Mouse (Mus musculus) myocyte (in vitro differentiated cells): ENCODE results near the gene Ccl20. TPM values are rescaled to one million over a fixed set of nuclear protein-coding genes. Genes with fewer than 3 reads are reported as not detected.

Experiments used
- H3K27me3 ChIP-seq: one replicate; pipeline ENCODE4 v1.6.1; 2011; ENCODE audit not compliant: control insufficient read depth, insufficient read depth, insufficient read length
- H3K36me3 ChIP-seq: one replicate; pipeline ENCODE4 v1.6.1; 2011; ENCODE audit not compliant: control insufficient read depth, insufficient read depth
- H3K4me2 ChIP-seq: one replicate; pipeline ENCODE4 v1.6.1; 2011; ENCODE audit warnings: low read depth, control low read depth
- H3K4me3 ChIP-seq: one replicate; pipeline ENCODE4 v1.5.1; 2011; ENCODE audit warnings: mild to moderate bottlenecking, control low read depth, moderate library complexity
- H3K79me2 ChIP-seq: one replicate; pipeline ENCODE4 v1.6.1; 2011; ENCODE audit not compliant: control insufficient read depth, insufficient read depth
- H3ac ChIP-seq: one replicate; pipeline ENCODE4 v1.6.1; 2011; ENCODE audit not compliant: control insufficient read depth, insufficient read length
- CEBPB ChIP-seq: IDR thresholded peaks from 2 replicates; pipeline ENCODE4 v1.6.1; 2011; ENCODE audit warnings: mild to moderate bottlenecking, moderate library complexity; ENCODE audit not compliant: poor library complexity, insufficient read depth, severe bottlenecking
- E2F4 ChIP-seq: IDR thresholded peaks from one replicate; pipeline ENCODE4 v1.6.1; 2011; ENCODE audit warnings: mild to moderate bottlenecking, control low read depth, moderate library complexity; ENCODE audit not compliant: insufficient read depth
- MAX ChIP-seq: IDR thresholded peaks from one replicate; pipeline ENCODE4 v1.6.1; 2011; ENCODE audit warnings: low read depth, mild to moderate bottlenecking, control low read depth
- MYOD1 ChIP-seq, 3 experiments: IDR thresholded peaks; one replicate each; pipeline ENCODE4 v1.6.1; 2011; ENCODE audit warnings: control low read depth in 2 of 3, low read depth in 2 of 3, mild to moderate bottlenecking in 2 of 3, moderate library complexity in 1 of 3; ENCODE audit not compliant: insufficient read length in 2 of 3, control insufficient read depth in 1 of 3
- MYOG ChIP-seq, 3 experiments: IDR thresholded peaks; one replicate each; pipeline ENCODE4 v1.6.1; 2011; ENCODE audit warnings: control low read depth in 2 of 3, low read depth in 2 of 3, mild to moderate bottlenecking in 2 of 3; ENCODE audit not compliant: insufficient read length in 2 of 3, control insufficient read depth in 1 of 3, insufficient read depth in 1 of 3
- POLR2A ChIP-seq: IDR thresholded peaks from one replicate; pipeline ENCODE4 v1.6.1; 2011; ENCODE audit warnings: low read depth, mild to moderate bottlenecking, control low read depth, moderate library complexity; ENCODE audit not compliant: insufficient read length
- POLR2AphosphoS2 ChIP-seq: IDR thresholded peaks from one replicate; pipeline ENCODE4 v1.6.1; 2011; ENCODE audit warnings: low read depth, control low read depth; ENCODE audit not compliant: insufficient read length
- REST ChIP-seq: IDR thresholded peaks from one replicate; pipeline ENCODE4 v1.6.1; 2011; ENCODE audit warnings: mild to moderate bottlenecking, control low read depth, moderate library complexity; ENCODE audit not compliant: insufficient read depth, insufficient read length
- SRF ChIP-seq: IDR thresholded peaks from one replicate; pipeline ENCODE4 v1.6.1; 2011; ENCODE audit warnings: low read depth; ENCODE audit not compliant: control insufficient read depth, insufficient read length
- TCF12 ChIP-seq: IDR thresholded peaks from one replicate; pipeline ENCODE4 v1.6.1; 2011; ENCODE audit warnings: mild to moderate bottlenecking, control low read depth; ENCODE audit not compliant: poor library complexity, insufficient read depth, severe bottlenecking
- TCF3 ChIP-seq: IDR thresholded peaks from one replicate; pipeline ENCODE4 v1.6.1; 2011; ENCODE audit warnings: low read depth, control low read depth; ENCODE audit not compliant: insufficient read length
- USF1 ChIP-seq: IDR thresholded peaks from one replicate; pipeline ENCODE4 v1.6.1; 2011; ENCODE audit warnings: low read depth, mild to moderate bottlenecking, control low read depth, moderate library complexity
- polyA plus RNA-seq: library from polyadenylated mRNA; unstranded; fragments of >200 nt; fragmentation: generic; extraction: Trizol; gene quantifications from one replicate; pipeline ENCODE4 v1.2.1, GENCODE M21; 2012; ENCODE audit warnings: missing spikeins

The Ccl20 gene
- polyA plus RNA-seq, 1 experiment: not detected

- peak overlapping the region; percentile 2 for H3K4me2 ChIP-seq
- no peaks in the 10 kb centered on the region for H3K36me3 ChIP-seq
- no peak overlapping the region for H3K4me3 ChIP-seq
- no peaks in the 10 kb centered on the region for H3K79me2 ChIP-seq
- TF ChIP-seq MYOG (IDR thresholded peaks at IDR 0.05; ENCODE audit: control insufficient read depth in 1 of 3, insufficient read depth in 1 of 3, insufficient read length in 2 of 3, low read depth in 2 of 3) (no peak), MAX (no peak)
- H3K27me3 ChIP-seq: no peaks in the 10 kb centered on the region
- H3ac ChIP-seq: no peak overlapping the region
These were observed 3.7 kb downstream of the Ccl20 start for GRCm38 (mm10) chr1:83120312-83120711.

GRCm38 (mm10) chr1:83123201-83123600 is 6.6 kb downstream of the Ccl20 start:
- TF ChIP-seq TCF3: no peak
- TF ChIP-seq CEBPB: no peak
- TF ChIP-seq POLR2AphosphoS2: no peak
- no peak for TF ChIP-seq SRF
- no peak for TF ChIP-seq POLR2A
- no peak for TF ChIP-seq MYOD1 (IDR thresholded peaks at IDR 0.05; ENCODE audit: control insufficient read depth in 1 of 3, insufficient read length in 2 of 3, low read depth in 2 of 3)
- no peak for TF ChIP-seq USF1
- no peak for TF ChIP-seq REST
- no peak for TF ChIP-seq E2F4
- TF ChIP-seq TCF12: no peak
- TF ChIP-seq MYOG (IDR thresholded peaks at IDR 0.05; ENCODE audit: control insufficient read depth in 1 of 3, insufficient read depth in 1 of 3, insufficient read length in 2 of 3, low read depth in 2 of 3): no peak
- no peak for TF ChIP-seq MAX
- no peak overlapping the region for H3K4me2 ChIP-seq
- H3ac ChIP-seq: no peak overlapping the region

GRCm38 (mm10) chr1:83135829-83136228 is 19.3 kb downstream of the Ccl20 start:
- Histone ChIP-seq H3K27me3 (no peaks in the 10 kb centered on the region), H3K4me2 (no peak overlapping the region), H3K4me3 (no peak overlapping the region), H3K36me3 (no peaks in the 10 kb centered on the region), H3ac (no peak overlapping the region), H3K79me2 (no peaks in the 10 kb centered on the region)
- TF ChIP-seq MAX (no peak), USF1 (no peak), REST (no peak), POLR2A (no peak)

More at GRCm38 (mm10) chr1:83123201-83123600, 6.6 kb downstream of the Ccl20 start:
- no peaks in the 10 kb centered on the region for H3K79me2 ChIP-seq
- no peaks in the 10 kb centered on the region for H3K27me3 ChIP-seq
- no peak overlapping the region for H3K4me3 ChIP-seq
- H3K36me3 ChIP-seq: no peaks in the 10 kb centered on the region

GRCm38 (mm10) chr1:83137847-83138246 is 21.3 kb downstream of the Ccl20 start:
- H3K4me2 ChIP-seq: no peak overlapping the region
- no peak overlapping the region for H3K4me3 ChIP-seq
- H3K79me2 ChIP-seq: no peaks in the 10 kb centered on the region
- no peaks in the 10 kb centered on the region for H3K36me3 ChIP-seq
- no peaks in the 10 kb centered on the region for H3K27me3 ChIP-seq
- TF ChIP-seq MYOG (IDR thresholded peaks at IDR 0.05; ENCODE audit: control insufficient read depth in 1 of 3, insufficient read depth in 1 of 3, insufficient read length in 2 of 3, low read depth in 2 of 3): no peak
- no peak for TF ChIP-seq CEBPB
- no peak for TF ChIP-seq E2F4
- TF ChIP-seq REST: no peak
- TF ChIP-seq POLR2A: no peak
- no peak for TF ChIP-seq TCF12
- no peak for TF ChIP-seq TCF3
- TF ChIP-seq POLR2AphosphoS2: no peak
- TF ChIP-seq SRF: no peak
- no peak for TF ChIP-seq MAX
- TF ChIP-seq USF1: no peak
- TF ChIP-seq MYOD1 (IDR thresholded peaks at IDR 0.05; ENCODE audit: control insufficient read depth in 1 of 3, insufficient read length in 2 of 3, low read depth in 2 of 3): no peak
- no peak overlapping the region for H3ac ChIP-seq

GRCm38 (mm10) chr1:83138721-83139120 is 22.2 kb downstream of the Ccl20 start:
- Histone ChIP-seq H3K4me2 (no peak overlapping the region), H3K27me3 (no peaks in the 10 kb centered on the region), H3K4me3 (no peak overlapping the region), H3ac (no peak overlapping the region), H3K79me2 (no peaks in the 10 kb centered on the region), H3K36me3 (no peaks in the 10 kb centered on the region)
- TF ChIP-seq MYOG (IDR thresholded peaks at IDR 0.05; ENCODE audit: control insufficient read depth in 1 of 3, insufficient read depth in 1 of 3, insufficient read length in 2 of 3, low read depth in 2 of 3) (no peak), E2F4 (no peak), REST (no peak), USF1 (no peak), POLR2A (no peak), SRF (no peak), TCF3 (no peak)
